Mouse (Mus musculus) hindbrain, embryonic 16.5 days (tissue): ENCODE measurements around the gene Smim14. TPM values are rescaled to one million over a fixed set of nuclear protein-coding genes. Genes with fewer than 3 reads are reported as not detected.

Source experiments
- ATAC-seq: fragments of 200-750 bp; cut with Nextera tagmentation; 2 replicates; pipeline ENCODE4 v1.8.0; 2017; ENCODE audit warnings: moderate TSS enrichment, moderate library complexity
- H3K27ac ChIP-seq: fragments of 300-500 bp; sonication (generic); 2 replicates; pipeline ENCODE4 v1.5.1; 2014; ENCODE audit warnings: low read depth, mild to moderate bottlenecking, control low read depth, low read length, moderate library complexity
- H3K27me3 ChIP-seq: fragments of 300-500 bp; sonication (generic); replicated peaks from 2 replicates; pipeline ENCODE4 v1.6.1; 2014; ENCODE audit warnings: low read length; ENCODE audit not compliant: control insufficient read depth, insufficient read depth
- H3K36me3 ChIP-seq: fragments of 300-500 bp; sonication (generic); 2 replicates; pipeline ENCODE4 v1.6.1; 2014; ENCODE audit warnings: mild to moderate bottlenecking, low read length, moderate library complexity, mixed read lengths; ENCODE audit not compliant: control insufficient read depth, insufficient read depth
- H3K4me1 ChIP-seq: fragments of 300-500 bp; sonication (generic); 2 replicates; pipeline ENCODE4 v1.6.1; 2014; ENCODE audit warnings: low read depth, low read length; ENCODE audit not compliant: control insufficient read depth, insufficient read depth
- H3K4me2 ChIP-seq: fragments of 300-500 bp; sonication (generic); 2 replicates; pipeline ENCODE4 v1.6.1; 2014; ENCODE audit warnings: mild to moderate bottlenecking, low read length, control low read depth, moderate library complexity
- H3K4me3 ChIP-seq: fragments of 300-500 bp; sonication (generic); 2 replicates; pipeline ENCODE4 v1.5.1; 2014; ENCODE audit warnings: mild to moderate bottlenecking, low read length, control low read depth, moderate library complexity
- H3K9ac ChIP-seq: fragments of 300-500 bp; sonication (generic); 2 replicates; pipeline ENCODE4 v1.6.1; 2014; ENCODE audit warnings: low read depth, mild to moderate bottlenecking, control low read depth, low read length, moderate library complexity
- H3K9me3 ChIP-seq: fragments of 300-500 bp; sonication (generic); 2 replicates; pipeline ENCODE4 v1.6.1; 2014; ENCODE audit warnings: mild to moderate bottlenecking, low read length, moderate library complexity; ENCODE audit not compliant: control insufficient read depth
- WGBS: fragments of 180-500 bp; shearing (Covaris S2); extraction: QIAGEN DNeasy Blood & Tissue Kit; methylation state at CpG from one replicate; pipeline ENCODE4 v1.1.7; 2014; 5-methylcytosine and 5-hydroxymethylcytosine counted together
- polyA plus RNA-seq: library from polyadenylated mRNA; unstranded; fragments of >200 nt; fragmentation: Nextera tagmentation; extraction: Ambion mirVana; gene quantifications from 2 replicates; pipeline ENCODE4 v1.2.1, GENCODE M21; 2015

The Smim14 gene
- 197 and 207 TPM in 2 replicates for polyA plus RNA-seq

DNA sequence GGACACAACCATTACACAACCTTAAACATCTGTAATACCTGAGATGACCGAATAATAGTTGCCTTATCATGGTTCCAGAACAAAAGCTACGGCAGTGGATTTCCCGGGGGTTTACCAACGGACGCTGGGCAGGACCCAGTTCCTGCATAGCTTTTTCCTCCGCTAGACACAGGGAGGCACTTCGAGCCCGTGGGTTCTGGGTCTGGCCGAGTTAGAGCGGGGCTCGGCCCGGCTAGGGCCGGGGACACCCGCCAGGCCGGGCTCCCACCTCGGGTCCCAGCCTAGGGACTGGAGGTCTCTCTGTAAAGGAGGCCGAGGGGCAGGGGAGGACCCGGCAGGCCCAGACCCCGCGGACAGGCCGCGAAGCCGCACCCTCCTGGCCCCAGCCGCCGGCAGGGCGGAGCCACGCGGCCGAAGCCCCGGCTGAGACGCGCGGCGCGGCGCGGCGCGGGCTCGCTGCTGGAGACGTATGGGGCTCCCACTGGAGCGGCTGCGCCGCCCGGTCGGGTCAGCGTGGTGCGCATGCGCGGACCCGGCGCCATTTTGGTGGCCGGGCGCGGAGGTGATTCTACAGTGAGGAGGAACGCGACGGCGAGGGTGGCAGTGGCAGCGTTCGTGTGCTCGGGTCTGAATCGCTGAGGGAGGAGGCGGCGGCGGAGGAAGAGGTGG is at the start of gene Smim14, which contains the start of gene Ube2k:
Smim14 (minus strand) TSS at position 434 of the 669 bp plus-strand sequence.
Ube2k (plus strand) TSS at position 483 of the 669 bp plus-strand sequence.
- Histone ChIP-seq H3K4me1 (peaks cover 10% of the 10 kb centered on the region), H3K36me3 (no peaks in the 10 kb centered on the region), H3K4me3 (peak within 1 kb of the TSS; percentile 86), H3K27me3 (no peaks in the 10 kb centered on the region), H3K4me2 (peak within 1 kb of the TSS; percentile 73), H3K27ac (peak within 1 kb of the TSS; percentile 98), H3K9ac (peak within 1 kb of the TSS; percentile 98), H3K9me3 (no peaks in the 10 kb centered on the region)
- ATAC-seq = peak; percentile 96
- WGBS = under 1% methylated on average over 62 of the region's 66 CpGs

- Histone ChIP-seq H3K36me3 (peaks cover 6% of the 10 kb centered on the region; the same call in 1 of the 2 replicates), H3K9ac (no peak overlapping the region), H3K9me3 (no peaks in the 10 kb centered on the region), H3K27ac (no peak overlapping the region), H3K4me2 (no peak overlapping the region), H3K27me3 (no peaks in the 10 kb centered on the region), H3K4me1 (no peaks in the 10 kb centered on the region), H3K4me3 (no peak overlapping the region)
- WGBS = 90% methylated on average over 5 of the region's 5 CpGs
- ATAC-seq = no peak
These were observed 49.3 kb upstream of the Smim14 start for GRCm38 (mm10) chr5:65586291-65586690.

DNA sequence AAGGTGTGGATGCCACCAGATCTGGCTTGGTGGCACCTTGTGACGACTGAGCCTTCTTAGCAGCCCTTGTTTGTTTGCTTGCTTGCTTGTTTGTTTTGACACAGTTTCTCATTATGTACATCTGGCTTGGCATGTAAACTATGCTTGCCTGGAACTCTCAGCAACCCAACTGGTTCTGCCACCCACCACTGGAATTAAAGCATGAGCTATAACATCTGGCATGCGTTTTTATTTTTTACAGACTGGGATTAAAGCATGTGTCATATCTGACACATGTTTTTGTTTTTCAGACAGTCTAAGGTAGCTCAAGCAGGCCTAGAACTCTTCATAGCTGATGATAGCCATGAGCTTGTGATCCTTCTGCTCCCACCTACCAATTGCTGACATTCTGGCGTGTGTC is 41.6 kb upstream of the Smim14 start:
- WGBS = 84% methylated on average over 3 of the region's 3 CpGs
- ATAC-seq = no peak
- Histone ChIP-seq H3K4me1 (no peaks in the 10 kb centered on the region), H3K9me3 (no peaks in the 10 kb centered on the region), H3K36me3 (no peaks in the 10 kb centered on the region), H3K27ac (no peak overlapping the region), H3K4me2 (no peak overlapping the region), H3K9ac (no peak overlapping the region), H3K4me3 (no peak overlapping the region), H3K27me3 (no peaks in the 10 kb centered on the region)

- no peaks in the 10 kb centered on the region for H3K36me3 ChIP-seq
- H3K4me2 ChIP-seq = no peak overlapping the region
- H3K9me3 ChIP-seq = no peaks in the 10 kb centered on the region
- ATAC-seq = no peak
- H3K4me3 ChIP-seq = no peak overlapping the region
- no peak overlapping the region for H3K27ac ChIP-seq
- 84% methylated on average over 2 of the region's 2 CpGs for WGBS
- H3K4me1 ChIP-seq = no peaks in the 10 kb centered on the region
- H3K9ac ChIP-seq = no peak overlapping the region
- no peaks in the 10 kb centered on the region for H3K27me3 ChIP-seq
These were observed 38.9 kb upstream of the Smim14 start for GRCm38 (mm10) chr5:65575896-65576295.

- no peaks in the 10 kb centered on the region for H3K9me3 ChIP-seq
- no peaks in the 10 kb centered on the region for H3K4me1 ChIP-seq
- no peak overlapping the region for H3K4me2 ChIP-seq
- no peaks in the 10 kb centered on the region for H3K36me3 ChIP-seq
- WGBS = 86% methylated on average over 2 of the region's 2 CpGs
- ATAC-seq = no peak
- H3K27ac ChIP-seq = no peak overlapping the region
- no peak overlapping the region for H3K9ac ChIP-seq
- no peaks in the 10 kb centered on the region for H3K27me3 ChIP-seq
- no peak overlapping the region for H3K4me3 ChIP-seq
These were observed 37.9 kb upstream of the Smim14 start for GRCm38 (mm10) chr5:65574876-65575275.

- H3K4me2 ChIP-seq = no peak overlapping the region
- WGBS = 87% methylated on average over 2 of the region's 2 CpGs
- ATAC-seq = no peak
- H3K9ac ChIP-seq = no peak overlapping the region
- no peak overlapping the region for H3K27ac ChIP-seq
- no peaks in the 10 kb centered on the region for H3K9me3 ChIP-seq
- H3K4me3 ChIP-seq = no peak overlapping the region
- peaks cover 3% of the 10 kb centered on the region for H3K36me3 ChIP-seq
- no peaks in the 10 kb centered on the region for H3K27me3 ChIP-seq
- peaks cover 8% of the 10 kb centered on the region for H3K4me1 ChIP-seq
These were observed 28.5 kb upstream of the Smim14 start for GRCm38 (mm10) chr5:65565486-65565885.

- H3K9me3 ChIP-seq = no peaks in the 10 kb centered on the region
- H3K4me3 ChIP-seq = no peak overlapping the region
- ATAC-seq = 0 out of 2 replicates have a peak, but pooled peaks have one; percentile 49
- H3K27me3 ChIP-seq = no peaks in the 10 kb centered on the region
- 16% methylated on average over 20 of the region's 20 CpGs for WGBS
- no peak overlapping the region for H3K27ac ChIP-seq
- no peak overlapping the region; the same call in 1 of the 2 replicates for H3K4me2 ChIP-seq
- no peak overlapping the region; the same call in 1 of the 2 replicates for H3K9ac ChIP-seq
- H3K4me1 ChIP-seq = peaks cover 8% of the 10 kb centered on the region
- H3K36me3 ChIP-seq = no peaks in the 10 kb centered on the region
These were observed 24.3 kb upstream of the Smim14 start for GRCm38 (mm10) chr5:65561125-65561893.

- Histone ChIP-seq H3K36me3 (no peaks in the 10 kb centered on the region), H3K9ac (no peak overlapping the region), H3K27ac (no peak overlapping the region), H3K4me2 (no peak overlapping the region), H3K4me3 (no peak overlapping the region), H3K27me3 (no peaks in the 10 kb centered on the region), H3K4me1 (peaks cover 8% of the 10 kb centered on the region), H3K9me3 (no peaks in the 10 kb centered on the region)
- ATAC-seq = no peak
These were observed 20.1 kb upstream of the Smim14 start for GRCm38 (mm10) chr5:65557109-65557508.

DNA sequence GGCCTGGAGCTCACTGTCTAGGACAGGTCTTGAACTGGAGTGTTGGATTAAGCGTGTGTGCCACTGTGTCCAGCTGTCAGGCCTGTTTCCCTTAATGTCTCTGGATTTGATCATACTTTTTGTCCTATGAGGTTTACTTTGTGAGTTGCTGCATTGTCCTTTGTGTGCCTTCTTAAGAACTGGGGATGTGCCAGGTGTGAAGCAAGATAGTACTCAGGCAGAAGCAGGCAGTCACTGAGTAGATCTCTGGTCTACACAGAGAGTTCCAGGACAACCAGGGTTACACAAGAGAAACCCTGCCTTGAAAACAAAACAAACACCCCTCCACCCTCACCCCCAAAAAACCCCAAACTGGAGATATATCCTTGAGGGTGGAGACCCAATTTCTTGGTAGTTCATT is 12.7 kb upstream of the Smim14 start:
- Histone ChIP-seq H3K4me2 (no peak overlapping the region), H3K36me3 (no peaks in the 10 kb centered on the region), H3K4me1 (no peaks in the 10 kb centered on the region), H3K9me3 (no peaks in the 10 kb centered on the region), H3K4me3 (no peak overlapping the region), H3K27ac (no peak overlapping the region), H3K9ac (no peak overlapping the region), H3K27me3 (no peaks in the 10 kb centered on the region)
- ATAC-seq = no peak
- 96% methylated on average over 1 of the region's 1 CpGs for WGBS
